Mouse (Mus musculus): ENCODE data around the gene Srprb. TPM values are rescaled to one million over a fixed set of nuclear protein-coding genes. Genes with fewer than 3 reads are reported as not detected.
"Not testable (repeated sequence)": the region's sequence is repeated elsewhere in the genome, so short reads cannot be mapped to it uniquely, and the experiment has no call there.

Gene Srprb
- polyA plus RNA-seq, 1 experiment from 2014 or later = 55.0 TPM

DNA sequence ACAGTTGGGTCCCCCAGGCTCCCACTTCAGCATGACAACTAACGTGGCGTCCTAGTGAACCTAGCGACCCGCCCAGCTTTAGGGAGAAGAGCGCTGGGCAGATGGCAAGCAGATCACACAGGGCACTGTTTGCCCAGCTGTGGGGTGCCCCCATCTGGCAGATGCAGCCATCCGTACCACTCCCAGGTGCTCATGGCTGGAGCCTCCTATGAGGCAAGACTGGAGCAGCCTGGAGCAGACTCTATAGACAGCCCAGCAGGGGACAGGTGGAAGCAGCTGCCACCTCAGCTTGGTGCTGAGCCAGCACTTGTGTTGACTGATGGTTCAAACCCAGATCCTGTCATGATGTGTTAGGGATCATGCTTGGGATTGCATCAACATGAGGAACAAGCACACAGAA is 33.9 kb downstream of the Srprb start:
- H3K27ac ChIP-seq (ENCODE audit: low read depth, low read length) = no peak overlapping the region
- H3K36me3 ChIP-seq (ENCODE audit: control insufficient read depth, insufficient read depth, low read length) = no peaks in the 10 kb centered on the region
- H3K4me2 ChIP-seq (replicated peaks; ENCODE audit: low read depth, low read length) = no peak overlapping the region
- no peak overlapping the region for H3K4me3 ChIP-seq (ENCODE audit: low read depth, low read length)
- WGBS = 73% methylated on average over 6 of the region's 6 CpGs
- H3K9me3 ChIP-seq (ENCODE audit: control insufficient read depth, low read length) = no peaks in the 10 kb centered on the region
- no peak overlapping the region for H3K9ac ChIP-seq (ENCODE audit: low read depth, low read length)
- H3K27me3 ChIP-seq (ENCODE audit: control insufficient read depth, insufficient read depth, low read length) = no peaks in the 10 kb centered on the region
- no peaks in the 10 kb centered on the region for H3K4me1 ChIP-seq (replicated peaks; ENCODE audit: control insufficient read depth, insufficient read depth, low read length)
- peak; percentile 35; the same call in 1 of the 2 replicates for ATAC-seq (ENCODE audit: low FRiP score)
- DNase-seq (ENCODE audit: low spot score) = no peak

DNA sequence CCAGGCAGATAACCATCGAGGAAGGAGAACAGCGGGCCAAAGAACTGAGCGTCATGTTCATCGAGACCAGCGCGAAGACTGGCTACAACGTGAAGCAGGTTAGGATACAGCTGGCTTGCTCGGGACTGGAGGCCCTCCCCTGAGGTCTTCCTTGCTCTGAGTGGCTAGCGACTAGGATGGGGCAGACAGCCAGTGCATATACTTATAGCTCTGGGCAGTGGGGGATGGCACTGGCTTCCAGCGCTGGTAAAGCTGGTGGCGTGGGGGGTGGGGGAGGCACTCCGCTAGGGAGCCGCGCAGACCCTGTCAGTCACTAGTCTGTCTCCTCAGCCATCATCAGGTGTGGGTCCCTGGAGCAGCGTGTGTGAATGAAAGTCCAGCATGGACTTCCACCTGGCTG is 38.1 kb downstream of the Srprb start:
- H3K36me3 ChIP-seq (ENCODE audit: control insufficient read depth, insufficient read depth, low read length) = peaks cover 2% of the 10 kb centered on the region; the same call in 1 of the 2 replicates
- no peaks in the 10 kb centered on the region for H3K4me1 ChIP-seq (replicated peaks; ENCODE audit: control insufficient read depth, insufficient read depth, low read length)
- no peak overlapping the region for H3K27ac ChIP-seq (ENCODE audit: low read depth, low read length)
- H3K4me3 ChIP-seq (ENCODE audit: low read depth, low read length) = no peak overlapping the region
- no peak overlapping the region for H3K9ac ChIP-seq (ENCODE audit: low read depth, low read length)
- H3K27me3 ChIP-seq (ENCODE audit: control insufficient read depth, insufficient read depth, low read length) = no peaks in the 10 kb centered on the region
- ATAC-seq (ENCODE audit: low FRiP score) (no peak), DNase-seq (ENCODE audit: low spot score) (no peak)
- 71% methylated on average over 15 of the region's 15 CpGs for WGBS
- H3K9me3 ChIP-seq (ENCODE audit: control insufficient read depth, low read length) = no peaks in the 10 kb centered on the region
- H3K4me2 ChIP-seq (replicated peaks; ENCODE audit: low read depth, low read length) = no peak overlapping the region

DNA sequence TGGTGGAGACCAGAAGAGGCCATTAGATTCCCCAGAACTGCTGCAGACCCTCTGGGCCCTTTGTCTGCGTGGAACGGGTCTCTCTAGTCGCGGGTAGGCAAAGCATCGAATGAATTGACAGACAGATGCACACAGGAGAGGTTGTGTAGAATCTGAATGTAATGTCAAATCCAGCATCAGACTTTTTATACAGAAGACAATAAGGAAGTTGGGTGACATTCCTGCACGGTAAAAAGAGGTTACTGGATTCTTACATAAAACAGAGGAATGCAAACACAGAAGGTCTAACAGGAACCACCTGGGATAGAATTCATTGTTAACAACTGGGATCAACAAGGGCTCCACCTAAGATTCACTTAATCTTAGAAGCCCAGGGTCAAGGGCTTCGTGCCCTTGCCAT is 46.8 kb downstream of the Srprb start:
- not testable (repeated sequence) for H3K4me2 ChIP-seq (replicated peaks; ENCODE audit: low read depth, low read length); H3K9me3 ChIP-seq (ENCODE audit: control insufficient read depth, low read length); H3K27ac ChIP-seq (ENCODE audit: low read depth, low read length); H3K4me1 ChIP-seq (replicated peaks; ENCODE audit: control insufficient read depth, insufficient read depth, low read length); H3K36me3 ChIP-seq (ENCODE audit: control insufficient read depth, insufficient read depth, low read length); H3K4me3 ChIP-seq (ENCODE audit: low read depth, low read length); H3K9ac ChIP-seq (ENCODE audit: low read depth, low read length); ATAC-seq (ENCODE audit: low FRiP score); H3K27me3 ChIP-seq (ENCODE audit: control insufficient read depth, insufficient read depth, low read length); DNase-seq (ENCODE audit: low spot score)
- WGBS = 86% methylated on average over 7 of the region's 7 CpGs

DNA sequence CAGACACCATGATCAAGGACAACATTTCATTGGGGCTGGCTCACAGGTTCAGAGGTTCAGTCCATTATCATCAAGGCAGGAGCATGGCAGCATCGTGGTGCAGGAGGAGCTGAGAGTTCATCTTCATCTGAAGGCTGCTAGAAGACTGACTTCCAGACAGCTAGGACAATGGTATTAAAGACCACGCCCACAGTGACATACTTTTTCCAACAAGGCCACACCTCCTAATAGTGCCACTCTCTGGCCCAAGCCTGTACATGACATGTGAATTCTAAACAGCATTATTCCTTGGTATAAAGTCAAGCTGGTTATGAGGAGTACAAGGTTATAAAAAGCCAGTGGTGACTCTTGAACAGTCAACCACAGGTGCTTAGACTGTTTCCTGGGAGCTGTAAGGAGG is 47.4 kb downstream of the Srprb start:
- no peaks in the 10 kb centered on the region for H3K4me1 ChIP-seq (replicated peaks; ENCODE audit: control insufficient read depth, insufficient read depth, low read length)
- H3K36me3 ChIP-seq (ENCODE audit: control insufficient read depth, insufficient read depth, low read length) = no peaks in the 10 kb centered on the region
- WGBS = 92% methylated on average over 2 of the region's 2 CpGs
- H3K27me3 ChIP-seq (ENCODE audit: control insufficient read depth, insufficient read depth, low read length) = no peaks in the 10 kb centered on the region
- H3K9ac ChIP-seq (ENCODE audit: low read depth, low read length) = no peak overlapping the region
- H3K4me3 ChIP-seq (ENCODE audit: low read depth, low read length) = no peak overlapping the region
- no peak overlapping the region for H3K27ac ChIP-seq (ENCODE audit: low read depth, low read length)
- H3K9me3 ChIP-seq (ENCODE audit: control insufficient read depth, low read length) = no peaks in the 10 kb centered on the region
- DNase-seq (ENCODE audit: low spot score) (no peak), ATAC-seq (ENCODE audit: low FRiP score) (no peak)
- no peak overlapping the region for H3K4me2 ChIP-seq (replicated peaks; ENCODE audit: low read depth, low read length)

DNA sequence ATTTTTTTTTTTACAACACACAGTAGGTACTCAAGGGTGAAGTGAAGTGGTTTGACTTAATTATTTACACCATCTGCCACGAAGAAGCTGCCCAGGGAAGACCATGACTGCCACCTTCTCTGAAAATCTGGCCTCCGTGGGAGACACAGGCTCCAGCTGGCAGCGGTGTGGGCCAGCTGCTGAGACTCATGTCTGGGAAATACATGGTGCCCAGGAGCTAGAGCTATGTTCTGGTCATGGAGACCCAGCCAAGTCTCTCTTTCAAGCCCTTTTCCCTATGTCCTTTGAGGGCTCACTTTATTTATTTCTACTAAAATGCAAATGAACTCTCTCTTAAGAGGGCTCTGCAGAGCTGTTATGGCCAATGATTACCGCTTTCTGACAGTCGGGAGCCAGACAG is 48.7 kb downstream of the Srprb start:
- no peak for ATAC-seq (ENCODE audit: low FRiP score)
- Histone ChIP-seq H3K27ac (ENCODE audit: low read depth, low read length) (no peak overlapping the region), H3K9me3 (ENCODE audit: control insufficient read depth, low read length) (no peaks in the 10 kb centered on the region), H3K4me2 (replicated peaks; ENCODE audit: low read depth, low read length) (no peak overlapping the region), H3K9ac (ENCODE audit: low read depth, low read length) (no peak overlapping the region), H3K4me3 (ENCODE audit: low read depth, low read length) (no peak overlapping the region), H3K27me3 (ENCODE audit: control insufficient read depth, insufficient read depth, low read length) (no peaks in the 10 kb centered on the region), H3K36me3 (ENCODE audit: control insufficient read depth, insufficient read depth, low read length) (no peaks in the 10 kb centered on the region), H3K4me1 (replicated peaks; ENCODE audit: control insufficient read depth, insufficient read depth, low read length) (no peaks in the 10 kb centered on the region)
- 77% methylated on average over 5 of the region's 5 CpGs for WGBS
- DNase-seq (ENCODE audit: low spot score) = no peak

DNA sequence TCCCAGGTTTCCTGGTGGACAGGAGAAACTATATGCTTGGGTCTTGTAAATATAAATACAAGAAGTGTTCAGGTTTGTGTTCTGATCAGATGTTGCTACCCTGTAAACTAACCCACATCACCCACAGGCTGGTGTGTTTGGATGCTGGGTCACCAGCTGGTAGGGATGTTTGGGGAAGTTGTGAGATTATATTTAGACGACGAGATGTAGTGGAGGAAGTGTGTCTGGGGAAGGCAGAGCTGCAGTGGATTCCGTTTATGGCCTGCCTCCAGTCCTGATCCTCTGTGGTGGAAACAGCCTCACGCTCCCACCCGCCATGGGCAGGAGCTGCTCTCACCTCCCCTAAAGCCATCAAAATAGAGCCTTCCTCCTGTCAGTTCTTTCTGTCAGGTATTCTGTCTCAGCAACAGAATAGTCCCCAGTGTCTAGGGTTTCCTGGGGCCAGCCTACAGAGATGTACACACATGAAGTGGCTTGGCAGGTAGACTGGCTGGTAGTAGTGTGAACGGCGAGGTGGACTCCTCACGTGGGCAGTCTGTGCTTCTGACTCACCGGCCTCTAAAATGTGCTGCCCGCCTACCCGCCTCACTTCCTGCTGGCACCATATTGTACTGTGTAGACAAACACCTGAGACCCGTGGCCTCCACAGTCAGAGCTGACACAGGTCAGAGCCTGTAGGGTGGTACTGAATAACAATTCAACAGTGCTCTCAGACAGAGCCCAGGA is 52.7 kb downstream of the Srprb start:
- 90% methylated on average over 12 of the region's 12 CpGs for WGBS
- no peak for DNase-seq (ENCODE audit: low spot score)
- ATAC-seq (ENCODE audit: low FRiP score) = no peak
- no peaks in the 10 kb centered on the region for H3K27me3 ChIP-seq (ENCODE audit: control insufficient read depth, insufficient read depth, low read length)
- H3K36me3 ChIP-seq (ENCODE audit: control insufficient read depth, insufficient read depth, low read length) = no peaks in the 10 kb centered on the region
- no peaks in the 10 kb centered on the region for H3K9me3 ChIP-seq (ENCODE audit: control insufficient read depth, low read length)
- peaks cover 8% of the 10 kb centered on the region for H3K4me1 ChIP-seq (replicated peaks; ENCODE audit: control insufficient read depth, insufficient read depth, low read length)
- H3K4me2 ChIP-seq (replicated peaks; ENCODE audit: low read depth, low read length) = no peak overlapping the region
- no peak overlapping the region for H3K4me3 ChIP-seq (ENCODE audit: low read depth, low read length)
- H3K9ac ChIP-seq (ENCODE audit: low read depth, low read length) = no peak overlapping the region
- H3K27ac ChIP-seq (ENCODE audit: low read depth, low read length) = no peak overlapping the region

DNA sequence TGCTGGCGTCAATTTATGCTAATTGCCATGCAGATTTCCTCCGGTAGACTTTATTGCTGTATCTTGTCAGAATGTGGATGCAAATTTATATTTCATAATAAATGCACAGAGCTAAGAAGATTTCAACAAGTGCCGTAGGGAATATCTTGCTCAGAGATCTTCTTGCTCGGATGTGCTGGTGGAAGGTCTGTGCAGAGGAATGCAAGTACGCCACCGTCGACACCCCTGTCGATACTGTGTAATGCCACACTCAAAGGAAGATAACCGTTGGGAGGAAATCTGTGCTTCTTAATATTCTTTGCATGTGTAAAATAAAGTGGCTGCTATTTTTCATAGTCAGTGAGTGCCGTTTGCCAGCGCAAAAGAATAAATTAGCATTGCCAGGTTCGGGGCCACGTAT is 54.8 kb downstream of the Srprb start:
- H3K4me2 ChIP-seq (replicated peaks; ENCODE audit: low read depth, low read length) = no peak overlapping the region

DNA sequence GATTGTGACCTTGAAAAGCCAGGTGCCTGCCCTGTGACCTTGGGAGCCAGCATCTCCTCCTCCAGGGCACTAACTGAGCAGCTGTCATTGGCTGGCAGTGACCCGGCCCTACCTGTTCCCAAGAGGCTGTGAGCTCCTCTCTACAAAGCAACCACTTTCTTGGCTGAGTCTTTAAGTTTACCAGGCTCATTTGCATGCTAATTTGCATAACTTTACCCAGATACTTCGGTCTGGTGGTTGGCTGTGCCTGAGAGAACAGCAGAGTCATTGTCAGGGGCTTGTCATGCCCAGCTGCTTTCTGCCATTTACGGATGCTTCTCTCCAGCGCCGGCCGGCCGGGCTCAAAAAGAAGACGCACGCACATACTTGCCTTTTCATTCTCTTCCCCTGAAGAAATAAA is 55.2 kb downstream of the Srprb start:
- Histone ChIP-seq H3K4me2 (replicated peaks; ENCODE audit: low read depth, low read length) (no peak overlapping the region), H3K27ac (ENCODE audit: low read depth, low read length) (peak overlapping the region; percentile 74; the same call in 1 of the 2 replicates), H3K36me3 (ENCODE audit: control insufficient read depth, insufficient read depth, low read length) (no peaks in the 10 kb centered on the region), H3K9me3 (ENCODE audit: control insufficient read depth, low read length) (no peaks in the 10 kb centered on the region), H3K4me3 (ENCODE audit: low read depth, low read length) (no peak overlapping the region), H3K27me3 (ENCODE audit: control insufficient read depth, insufficient read depth, low read length) (no peaks in the 10 kb centered on the region), H3K9ac (ENCODE audit: low read depth, low read length) (no peak overlapping the region), H3K4me1 (replicated peaks; ENCODE audit: control insufficient read depth, insufficient read depth, low read length) (peaks cover 8% of the 10 kb centered on the region)
- peak; percentile 86 for ATAC-seq (ENCODE audit: low FRiP score)
- peak; percentile 69 for DNase-seq (ENCODE audit: low spot score)
- WGBS = 14% methylated on average over 9 of the region's 9 CpGs

More for the DNA sequence above, 54.8 kb downstream of the Srprb start:
- Histone ChIP-seq H3K4me1 (replicated peaks; ENCODE audit: control insufficient read depth, insufficient read depth, low read length) (peaks cover 8% of the 10 kb centered on the region), H3K9me3 (ENCODE audit: control insufficient read depth, low read length) (no peaks in the 10 kb centered on the region), H3K27me3 (ENCODE audit: control insufficient read depth, insufficient read depth, low read length) (no peaks in the 10 kb centered on the region), H3K4me3 (ENCODE audit: low read depth, low read length) (no peak overlapping the region), H3K27ac (ENCODE audit: low read depth, low read length) (peak overlapping the region; percentile 74), H3K9ac (ENCODE audit: low read depth, low read length) (no peak overlapping the region), H3K36me3 (ENCODE audit: control insufficient read depth, insufficient read depth, low read length) (no peaks in the 10 kb centered on the region)
- ATAC-seq (ENCODE audit: low FRiP score) (peak; percentile 53), DNase-seq (ENCODE audit: low spot score) (no peak)
- WGBS = 57% methylated on average over 13 of the region's 13 CpGs

DNA sequence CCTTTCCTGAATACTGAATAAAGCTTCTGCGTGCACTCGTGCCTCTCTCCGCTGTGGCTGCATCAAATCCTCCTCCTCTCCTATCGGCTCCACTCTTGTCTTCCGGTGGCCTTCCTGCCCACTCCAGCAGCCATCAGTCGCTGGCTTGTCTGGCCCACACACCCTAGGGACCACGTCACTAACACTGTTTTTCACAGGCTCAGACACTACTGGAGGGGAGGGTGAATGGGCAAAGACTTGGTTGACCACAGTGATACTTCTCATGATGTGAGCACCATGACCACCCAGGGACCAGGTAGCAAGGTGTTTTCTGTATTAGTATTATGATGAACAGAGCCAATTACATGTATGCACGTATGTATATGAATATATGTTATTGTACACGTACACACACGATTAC is 55.7 kb downstream of the Srprb start:
- peak; percentile 47 for ATAC-seq (ENCODE audit: low FRiP score)
- DNase-seq (ENCODE audit: low spot score) = peak; percentile 29
- H3K4me2 ChIP-seq (replicated peaks; ENCODE audit: low read depth, low read length) = no peak overlapping the region
- H3K4me3 ChIP-seq (ENCODE audit: low read depth, low read length) = no peak overlapping the region
- peak overlapping the region; percentile 20; the same call in 1 of the 2 replicates for H3K9ac ChIP-seq (ENCODE audit: low read depth, low read length)
- H3K27me3 ChIP-seq (ENCODE audit: control insufficient read depth, insufficient read depth, low read length) = no peaks in the 10 kb centered on the region
- H3K27ac ChIP-seq (ENCODE audit: low read depth, low read length) = peak overlapping the region; percentile 37
- no peaks in the 10 kb centered on the region for H3K9me3 ChIP-seq (ENCODE audit: control insufficient read depth, low read length)
- 69% methylated on average over 10 of the region's 10 CpGs for WGBS
- no peaks in the 10 kb centered on the region for H3K36me3 ChIP-seq (ENCODE audit: control insufficient read depth, insufficient read depth, low read length)
- H3K4me1 ChIP-seq (replicated peaks; ENCODE audit: control insufficient read depth, insufficient read depth, low read length) = peaks cover 8% of the 10 kb centered on the region

All from hindbrain, embryonic 11.5 days (tissue).